Mouse (Mus musculus) intestine, postnatal 0 days (tissue): ENCODE results near the gene Dus3l. TPM values are rescaled to one million over a fixed set of nuclear protein-coding genes. Genes with fewer than 3 reads are reported as not detected.
A peak's percentile ranks its signal among the peaks of the same experiment; 100 is the strongest.

Experiments used
- ATAC-seq: fragments of 200-750 bp; cut with Nextera tagmentation; 2 replicates; pipeline ENCODE4 v1.8.0; 2017; ENCODE audit warnings: mild to moderate bottlenecking, moderate TSS enrichment, moderate library complexity
- H3K27ac ChIP-seq: fragments of 300-500 bp; sonication (generic); 2 replicates; pipeline ENCODE4 v1.5.1; 2014; ENCODE audit warnings: mild to moderate bottlenecking, low read depth, low read length, moderate library complexity
- H3K27me3 ChIP-seq: fragments of 300-500 bp; sonication (generic); replicated peaks from 2 replicates; pipeline ENCODE4 v1.6.1; 2014; ENCODE audit warnings: low read length, mixed read lengths; ENCODE audit not compliant: control insufficient read depth, insufficient read depth
- H3K36me3 ChIP-seq: fragments of 300-500 bp; sonication (generic); 2 replicates; pipeline ENCODE4 v1.6.1; 2014; ENCODE audit warnings: mild to moderate bottlenecking, moderate library complexity; ENCODE audit not compliant: control insufficient read depth, insufficient read depth
- H3K4me1 ChIP-seq: fragments of 300-500 bp; sonication (generic); replicated peaks from 2 replicates; pipeline ENCODE4 v1.6.1; 2014; ENCODE audit warnings: antibody characterized with exemption, low read length, mixed read lengths; ENCODE audit not compliant: control insufficient read depth, insufficient read depth
- H3K4me2 ChIP-seq: fragments of 300-500 bp; sonication (generic); replicated peaks from 2 replicates; pipeline ENCODE4 v1.6.1; 2014; ENCODE audit warnings: low read depth, mild to moderate bottlenecking, moderate library complexity
- H3K4me3 ChIP-seq: fragments of 300-500 bp; sonication (generic); 2 replicates; pipeline ENCODE4 v1.5.1; 2014; ENCODE audit warnings: low read depth, low read length
- H3K9ac ChIP-seq: fragments of 300-500 bp; sonication (generic); 2 replicates; pipeline ENCODE4 v1.6.1; 2014; ENCODE audit warnings: mild to moderate bottlenecking, low read depth, low read length
- H3K9me3 ChIP-seq: fragments of 300-500 bp; sonication (generic); 2 replicates; pipeline ENCODE4 v1.6.1; 2016; ENCODE audit warnings: mixed run types; ENCODE audit not compliant: control insufficient read depth
- CTCF ChIP-seq: sonication (generic); IDR thresholded peaks from 2 replicates; pipeline ENCODE4 v1.5.1; 2016; ENCODE audit warnings: low read depth, mild to moderate bottlenecking, control low read depth, antibody characterized with exemption, moderate library complexity
- WGBS: fragments of 180-500 bp; shearing (Covaris S2); extraction: QIAGEN DNeasy Blood & Tissue Kit; methylation state at CpG from one replicate; pipeline ENCODE4 v1.1.7; 2014; 5-methylcytosine and 5-hydroxymethylcytosine counted together
- polyA plus RNA-seq: library from polyadenylated mRNA; unstranded; fragments of >200 nt; fragmentation: Nextera tagmentation; extraction: Ambion mirVana; gene quantifications from 2 replicates; pipeline ENCODE4 v1.2.1, GENCODE M21; 2015

Gene Dus3l
- polyA plus RNA-seq, 1 experiment from 2014 or later, result 16.1 TPM

DNA sequence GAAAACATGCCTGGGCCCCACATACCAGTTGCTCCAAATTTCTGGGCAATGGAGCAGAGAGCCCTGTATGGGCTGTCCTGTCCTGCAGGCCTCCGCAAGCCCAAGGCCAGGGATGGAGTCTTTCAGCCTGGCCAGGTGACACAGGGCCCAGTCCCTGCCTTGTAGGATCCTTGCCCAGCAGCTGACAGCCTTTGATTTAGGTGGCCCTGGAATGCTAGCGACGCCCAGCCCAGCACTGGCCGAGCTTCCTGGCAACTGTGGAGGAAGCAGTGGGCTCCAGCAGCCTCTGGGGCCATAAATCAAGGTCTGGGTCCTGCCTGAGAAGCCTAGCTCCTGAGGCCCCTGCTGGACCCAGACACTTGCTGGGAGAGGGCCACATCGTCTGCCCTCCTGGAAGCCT, 42.1 kb upstream of the Dus3l start:
- ATAC-seq, result no peak

GRCm38 (mm10) chr17:56723419-56724161, 41.0 kb upstream of the Dus3l start:
- WGBS, result 67% methylated on average over 11 of the region's 11 CpGs
- ATAC-seq, result no peak
- no peak overlapping the region for H3K9ac ChIP-seq

More for the DNA sequence above, 42.1 kb upstream of the Dus3l start:
- Histone ChIP-seq H3K4me3 (no peak overlapping the region), H3K36me3 (peaks cover 32% of the 10 kb centered on the region), H3K4me1 (peaks cover 3% of the 10 kb centered on the region; the same call in 1 of the 2 replicates), H3K27ac (no peak overlapping the region), H3K9me3 (no peaks in the 10 kb centered on the region), H3K27me3 (no peaks in the 10 kb centered on the region), H3K9ac (no peak overlapping the region), H3K4me2 (no peak overlapping the region)
- WGBS, result 47% methylated on average over 5 of the region's 5 CpGs
- TF ChIP-seq CTCF, result no peak

GRCm38 (mm10) chr17:56727029-56727649, 37.4 kb upstream of the Dus3l start:
- TF ChIP-seq CTCF, result no peak
- Histone ChIP-seq H3K4me1 (peaks cover 9% of the 10 kb centered on the region), H3K9ac (0 out of 2 replicates have a peak overlapping the region, but pooled peaks have one; percentile 3), H3K4me3 (no peak overlapping the region), H3K27ac (no peak overlapping the region), H3K4me2 (peak overlapping the region; percentile 46; the same call in 1 of the 2 replicates), H3K36me3 (peaks cover 18% of the 10 kb centered on the region), H3K27me3 (no peaks in the 10 kb centered on the region), H3K9me3 (no peaks in the 10 kb centered on the region)
- 0 out of 2 replicates have a peak, but pooled peaks have one; percentile 20 for ATAC-seq
- 12% methylated on average over 7 of the region's 7 CpGs for WGBS

More at GRCm38 (mm10) chr17:56723419-56724161, 41.0 kb upstream of the Dus3l start:
- H3K4me1 ChIP-seq, result peaks cover 9% of the 10 kb centered on the region
- no peak overlapping the region for H3K27ac ChIP-seq
- peaks cover 32% of the 10 kb centered on the region for H3K36me3 ChIP-seq
- no peak overlapping the region for H3K4me2 ChIP-seq
- H3K9me3 ChIP-seq, result no peaks in the 10 kb centered on the region
- H3K27me3 ChIP-seq, result no peaks in the 10 kb centered on the region
- no peak overlapping the region for H3K4me3 ChIP-seq
- peak; percentile 49 for TF ChIP-seq CTCF

DNA sequence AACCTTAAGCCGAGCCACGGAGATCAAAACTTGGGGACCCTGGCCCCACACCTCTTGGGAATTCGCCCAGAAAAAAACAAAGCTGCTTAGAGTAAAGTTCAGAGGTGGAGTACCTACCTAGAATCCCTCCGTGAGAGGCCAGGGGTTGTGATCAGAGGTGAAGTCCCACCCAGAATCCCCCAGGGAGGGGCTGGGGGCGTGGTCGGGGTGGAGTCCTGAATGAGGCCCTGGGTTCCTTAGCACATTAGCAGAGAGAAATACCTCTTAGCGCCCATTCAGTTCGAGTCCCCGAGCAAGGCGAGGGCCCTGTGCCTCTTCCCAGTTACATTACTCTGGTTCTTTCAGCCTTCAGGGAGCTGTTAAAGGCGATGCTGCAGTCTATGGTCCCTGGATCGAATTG, 36.9 kb upstream of the Dus3l start:
- peak; percentile 24; the same call in 1 of the 2 replicates for ATAC-seq
- WGBS, result 8% methylated on average over 12 of the region's 12 CpGs

DNA sequence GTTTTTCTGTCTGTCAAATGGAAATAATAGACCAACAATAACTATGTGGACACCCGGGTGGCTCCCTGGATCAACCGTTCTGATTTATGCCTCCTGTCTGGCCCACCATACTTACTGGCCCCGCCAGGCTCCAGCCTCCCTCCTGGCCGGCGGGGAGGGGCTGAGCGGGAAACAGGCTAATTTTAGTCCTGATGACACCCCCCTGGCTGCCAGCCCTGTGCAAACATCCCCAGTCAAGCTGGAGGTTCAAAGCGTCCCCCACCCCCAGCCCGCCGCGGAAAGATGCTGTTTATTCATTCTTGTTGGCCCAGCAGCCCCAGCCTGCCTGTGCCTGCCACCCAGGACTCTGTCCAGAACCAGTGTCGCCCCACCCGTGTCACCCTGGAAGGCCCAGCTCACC, 36.4 kb upstream of the Dus3l start:
- peak overlapping the region; percentile 46 for H3K4me2 ChIP-seq
- peaks cover 8% of the 10 kb centered on the region for H3K36me3 ChIP-seq
- H3K27ac ChIP-seq, result no peak overlapping the region
- H3K27me3 ChIP-seq, result no peaks in the 10 kb centered on the region
- no peaks in the 10 kb centered on the region for H3K9me3 ChIP-seq
- 0 out of 2 replicates have a peak overlapping the region, but pooled peaks have one; percentile 3 for H3K9ac ChIP-seq
- WGBS, result 6% methylated on average over 12 of the region's 12 CpGs
- H3K4me3 ChIP-seq, result no peak overlapping the region
- peak; percentile 21; the same call in 1 of the 2 replicates for ATAC-seq
- no peak; the same call in 1 of the 2 replicates for TF ChIP-seq CTCF
- H3K4me1 ChIP-seq, result peaks cover 9% of the 10 kb centered on the region

More for the DNA sequence above, 36.9 kb upstream of the Dus3l start:
- H3K9me3 ChIP-seq, result no peaks in the 10 kb centered on the region
- no peaks in the 10 kb centered on the region for H3K27me3 ChIP-seq
- no peak for TF ChIP-seq CTCF
- H3K4me1 ChIP-seq, result peaks cover 9% of the 10 kb centered on the region
- H3K4me2 ChIP-seq, result peak overlapping the region; percentile 46
- peaks cover 13% of the 10 kb centered on the region for H3K36me3 ChIP-seq
- 0 out of 2 replicates have a peak overlapping the region, but pooled peaks have one; percentile 3 for H3K9ac ChIP-seq
- H3K4me3 ChIP-seq, result no peak overlapping the region
- no peak overlapping the region for H3K27ac ChIP-seq

GRCm38 (mm10) chr17:56729151-56729550, 35.4 kb upstream of the Dus3l start:
- H3K9me3 ChIP-seq, result no peaks in the 10 kb centered on the region
- WGBS, result 48% methylated on average over 6 of the region's 6 CpGs
- no peak overlapping the region for H3K27ac ChIP-seq
- no peak overlapping the region for H3K9ac ChIP-seq
- peaks cover 9% of the 10 kb centered on the region for H3K4me1 ChIP-seq
- no peak overlapping the region for H3K4me3 ChIP-seq
- no peak for TF ChIP-seq CTCF
- H3K27me3 ChIP-seq, result no peaks in the 10 kb centered on the region
- H3K4me2 ChIP-seq, result no peak overlapping the region
- H3K36me3 ChIP-seq, result 0 out of 2 replicates have a peak, but pooled peaks cover under 1% of the 10 kb centered on the region
- no peak for ATAC-seq
